Mouse (Mus musculus): ENCODE data around the gene Irf1.
"Not testable (repeated sequence)": the region's sequence is repeated elsewhere in the genome, so short reads cannot be mapped to it uniquely, and the experiment has no call there.

The Irf1 gene

GRCm38 (mm10) chr11:53769760-53770124 lies at the start of gene Irf1:
Gene Irf1, plus strand, starts transcription at chr11:53770014.
- DNase-seq (ENCODE audit: low read depth, low spot score): peak; percentile 99

GRCm38 (mm10) chr11:53720715-53721114 lies 49.1 kb upstream of the Irf1 start, which contains the start of gene Il5:
Gene Il5, plus strand, starts transcription at chr11:53720794.
- DNase-seq (ENCODE audit: low read depth, low spot score): no peak

GRCm38 (mm10) chr11:53731457-53731856 lies 38.4 kb upstream of the Irf1 start:
- no peak for DNase-seq (ENCODE audit: low read depth, low spot score)

GRCm38 (mm10) chr11:53732244-53732643 lies 37.6 kb upstream of the Irf1 start:
- DNase-seq (ENCODE audit: low read depth, low spot score): no peak

- DNase-seq (ENCODE audit: low read depth, low spot score): peak; percentile 49
Measured at GRCm38 (mm10) chr11:53733824-53734223, 36.0 kb upstream of the Irf1 start.

- no peak for DNase-seq (ENCODE audit: low read depth, low spot score)
Measured at GRCm38 (mm10) chr11:53734431-53734830, 35.4 kb upstream of the Irf1 start.

- no peak for DNase-seq (ENCODE audit: low read depth, low spot score)
Measured at GRCm38 (mm10) chr11:53734970-53735681, 34.7 kb upstream of the Irf1 start.

GRCm38 (mm10) chr11:53735682-53736245 lies 34.0 kb upstream of the Irf1 start:
- peak; percentile 92 for DNase-seq (ENCODE audit: low read depth, low spot score)

GRCm38 (mm10) chr11:53736771-53737572 lies 32.8 kb upstream of the Irf1 start:
- DNase-seq (ENCODE audit: low read depth, low spot score): peak; percentile 94

GRCm38 (mm10) chr11:53737573-53737946 lies 32.3 kb upstream of the Irf1 start:
- DNase-seq (ENCODE audit: low read depth, low spot score): peak; percentile 82

GRCm38 (mm10) chr11:53742353-53742752 lies 27.5 kb upstream of the Irf1 start:
- DNase-seq (ENCODE audit: low read depth, low spot score): no peak

- DNase-seq (ENCODE audit: low read depth, low spot score): no peak
Measured at GRCm38 (mm10) chr11:53745260-53745659, 24.6 kb upstream of the Irf1 start.

- DNase-seq (ENCODE audit: low read depth, low spot score): no peak
Measured at GRCm38 (mm10) chr11:53747985-53748384, 21.8 kb upstream of the Irf1 start.

- no peak for DNase-seq (ENCODE audit: low read depth, low spot score)
Measured at GRCm38 (mm10) chr11:53748614-53749013, 21.2 kb upstream of the Irf1 start.

GRCm38 (mm10) chr11:53749306-53749705 lies 20.5 kb upstream of the Irf1 start:
- DNase-seq (ENCODE audit: low read depth, low spot score): no peak

- DNase-seq (ENCODE audit: low read depth, low spot score): peak; percentile 61
Measured at GRCm38 (mm10) chr11:53749716-53750352, 20.0 kb upstream of the Irf1 start.

GRCm38 (mm10) chr11:53755011-53755595 lies 14.7 kb upstream of the Irf1 start:
- DNase-seq (ENCODE audit: low read depth, low spot score): no peak

GRCm38 (mm10) chr11:53757612-53758011 lies 12.2 kb upstream of the Irf1 start:
- DNase-seq (ENCODE audit: low read depth, low spot score): no peak

GRCm38 (mm10) chr11:53758033-53758432 lies 11.8 kb upstream of the Irf1 start:
- not testable (repeated sequence) for DNase-seq (ENCODE audit: low read depth, low spot score)

GRCm38 (mm10) chr11:53758791-53759351 lies 10.9 kb upstream of the Irf1 start:
- DNase-seq (ENCODE audit: low read depth, low spot score): peak; percentile 63

All from ZHBTc4 (cell line).